Mouse (Mus musculus): Measurements from ENCODE around the gene Palm2.

DNA sequence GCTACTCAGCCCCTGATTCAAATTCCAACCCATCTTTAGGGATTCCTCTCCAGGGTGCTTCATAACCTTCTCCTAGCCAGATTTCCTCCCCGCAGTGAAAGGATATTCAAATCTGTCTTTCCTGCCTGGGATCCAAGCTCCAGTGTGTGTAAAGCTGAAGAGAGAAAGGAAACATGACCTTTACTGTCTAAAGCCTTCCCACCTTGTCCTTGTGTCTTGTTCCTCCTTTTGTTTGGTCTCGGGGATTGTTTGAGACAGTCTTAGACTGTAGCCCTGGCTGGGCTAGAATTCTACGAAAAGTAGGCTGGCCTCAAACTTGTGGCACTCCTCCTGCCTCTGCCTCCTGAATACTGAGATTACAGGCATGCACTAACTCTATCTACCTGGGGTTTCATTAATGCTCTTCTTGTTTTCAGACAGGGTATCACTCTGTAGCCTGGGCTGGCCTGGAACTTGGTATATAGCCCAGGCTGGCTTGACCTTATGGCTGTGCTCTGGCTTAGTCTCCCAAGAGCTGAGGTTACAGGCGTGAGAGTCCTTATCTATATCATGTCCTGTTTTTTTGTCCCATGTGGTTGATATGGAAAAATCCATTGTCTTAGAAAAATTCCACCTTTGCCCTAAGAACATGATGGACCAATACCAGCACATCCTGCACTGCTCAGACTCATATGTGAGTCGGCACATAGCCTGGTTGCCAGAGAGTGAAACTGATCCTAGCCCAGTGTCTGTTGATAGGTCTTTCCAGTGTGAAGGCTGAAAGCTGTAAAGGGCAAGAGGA lies 260.5 kb downstream of the Palm2 start:
- TF ChIP-seq CTCF (IDR thresholded peaks at IDR 0.05; ENCODE audit: low read depth), result no peak
- no peak for TF ChIP-seq EP300 (IDR thresholded peaks at IDR 0.05; ENCODE audit: low read depth)

All from liver, postnatal 0 days (tissue).